Mouse (Mus musculus) testis, postnatal 14 days (tissue): ENCODE measurements around the gene Atp1b2.
"Not testable (repeated sequence)": the region's sequence is repeated elsewhere in the genome, so short reads cannot be mapped to it uniquely, and the experiment has no call there.

ENCODE experiments used
- DNase-seq: peaks from one replicate; pipeline ENCODE4 v3.0.0; 2021; ENCODE audit warnings: low spot score

Atp1b2 gene

GRCm38 (mm10) chr11:69605726-69606490 lies at the start of gene Atp1b2:
TSS of gene Atp1b2 (minus strand) at chr11:69605942.
- peak; percentile 85 for DNase-seq

GRCm38 (mm10) chr11:69654760-69655159 lies 49.0 kb upstream of the Atp1b2 start:
- DNase-seq, result peak; percentile 36

GRCm38 (mm10) chr11:69653399-69653798 lies 47.7 kb upstream of the Atp1b2 start:
- no peak for DNase-seq

GRCm38 (mm10) chr11:69645860-69646259 lies 40.1 kb upstream of the Atp1b2 start:
- DNase-seq, result no peak

GRCm38 (mm10) chr11:69635471-69635870 lies 29.7 kb upstream of the Atp1b2 start:
- DNase-seq, result no peak

- DNase-seq, result peak; percentile 79
Observed at GRCm38 (mm10) chr11:69633128-69633866, 27.6 kb upstream of the Atp1b2 start.

- peak; percentile 99 for DNase-seq
Observed at GRCm38 (mm10) chr11:69632284-69633089, 26.7 kb upstream of the Atp1b2 start, which contains the start of gene Fxr2. TSS of gene Fxr2 (plus strand) at chr11:69632990.

GRCm38 (mm10) chr11:69629802-69630201 lies 24.1 kb upstream of the Atp1b2 start:
- DNase-seq, result no peak

GRCm38 (mm10) chr11:69628286-69628685 lies 22.5 kb upstream of the Atp1b2 start:
- peak; percentile 68 for DNase-seq

- DNase-seq, result not testable (repeated sequence)
Observed at GRCm38 (mm10) chr11:69624339-69624738, 18.6 kb upstream of the Atp1b2 start.

GRCm38 (mm10) chr11:69623006-69623405 lies 17.3 kb upstream of the Atp1b2 start:
- DNase-seq, result no peak

- DNase-seq, result no peak
Observed at GRCm38 (mm10) chr11:69622406-69622805, 16.7 kb upstream of the Atp1b2 start.

GRCm38 (mm10) chr11:69621571-69622268 lies 16.0 kb upstream of the Atp1b2 start, which contains the start of gene Sat2:
TSS of gene Sat2 (plus strand) at chr11:69622024.
- peak; percentile 59 for DNase-seq

- no peak for DNase-seq
Observed at GRCm38 (mm10) chr11:69620394-69621081, 14.8 kb upstream of the Atp1b2 start.

GRCm38 (mm10) chr11:69617805-69618204 lies 12.1 kb upstream of the Atp1b2 start, which contains the start of gene Shbg:
TSS of gene Shbg (minus strand) at chr11:69617905.
- DNase-seq, result peak; percentile 86

GRCm38 (mm10) chr11:69616781-69617180 lies 11.0 kb upstream of the Atp1b2 start:
- DNase-seq, result no peak

- DNase-seq, result not testable (repeated sequence)
Observed at GRCm38 (mm10) chr11:69614257-69614588, 8.5 kb upstream of the Atp1b2 start.

GRCm38 (mm10) chr11:69613553-69614256 lies 8.0 kb upstream of the Atp1b2 start:
- DNase-seq, result peak; percentile 81

- DNase-seq, result no peak
Observed at GRCm38 (mm10) chr11:69610899-69611298, 5.2 kb upstream of the Atp1b2 start.

GRCm38 (mm10) chr11:69609416-69609815 lies 3.7 kb upstream of the Atp1b2 start:
- DNase-seq, result no peak
